Mouse (Mus musculus): Measurements from ENCODE around the gene Hamp2. TPM values are rescaled to one million over a fixed set of nuclear protein-coding genes. Genes with fewer than 3 reads are reported as not detected.

Hamp2 gene
- polyA plus RNA-seq, 1 experiment, result not detected

DNA sequence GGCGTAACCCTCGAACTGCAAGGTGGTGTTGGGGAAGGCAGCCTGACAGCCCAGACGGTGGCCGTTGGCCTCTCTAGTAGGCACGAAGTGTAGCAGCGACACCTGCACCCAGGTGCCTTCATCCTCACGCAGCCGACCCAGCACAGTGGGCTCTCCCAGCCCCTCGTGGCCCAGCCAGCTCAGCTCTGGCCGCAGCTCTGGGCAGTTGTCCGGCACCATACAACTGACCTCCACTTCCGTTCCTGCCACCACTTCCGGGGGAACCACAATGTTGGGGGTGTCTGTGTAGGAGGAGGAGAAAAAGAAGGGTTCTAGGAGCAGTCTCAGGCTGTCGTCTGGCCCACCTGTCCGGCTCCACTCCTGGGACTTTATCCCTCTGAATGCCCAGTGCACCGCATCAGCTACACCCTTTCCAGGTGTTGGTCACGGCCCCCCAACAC, 15.5 kb downstream of the Hamp2 start:
- no peaks in the 10 kb centered on the region for H3K36me3 ChIP-seq (ENCODE audit: control insufficient read depth, insufficient read depth)
- H3K27me3 ChIP-seq (ENCODE audit: control insufficient read depth, insufficient read depth, insufficient read length), result peaks cover 35% of the 10 kb centered on the region
- TF ChIP-seq MAX (IDR thresholded peaks at IDR 0.05) (no peak), CEBPB (IDR thresholded peaks at IDR 0.05; ENCODE audit: low read depth) (no peak), USF1 (IDR thresholded peaks at IDR 0.05; ENCODE audit: low read depth) (no peak), MYOD1 (IDR thresholded peaks at IDR 0.05; ENCODE audit: control insufficient read depth, insufficient read length, low read depth) (no peak), CTCF (IDR thresholded peaks at IDR 0.05; ENCODE audit: control insufficient read depth, insufficient read depth, insufficient read length) (no peak), FOSL1 (IDR thresholded peaks at IDR 0.05; ENCODE audit: insufficient read depth, low read length, poor library complexity, severe bottlenecking) (no peak), MYOG (IDR thresholded peaks at IDR 0.05; ENCODE audit: control insufficient read depth, extremely low read depth, insufficient read length) (no peak)
- no peak overlapping the region for H3ac ChIP-seq (ENCODE audit: control insufficient read depth, insufficient read length, low read depth)
- no peaks in the 10 kb centered on the region for H3K79me3 ChIP-seq (ENCODE audit: low read depth)
- no peak overlapping the region for H3K4me3 ChIP-seq (ENCODE audit: insufficient read depth, poor library complexity, severe bottlenecking)
- H3K79me2 ChIP-seq (ENCODE audit: control insufficient read depth, insufficient read depth), result no peaks in the 10 kb centered on the region

DNA sequence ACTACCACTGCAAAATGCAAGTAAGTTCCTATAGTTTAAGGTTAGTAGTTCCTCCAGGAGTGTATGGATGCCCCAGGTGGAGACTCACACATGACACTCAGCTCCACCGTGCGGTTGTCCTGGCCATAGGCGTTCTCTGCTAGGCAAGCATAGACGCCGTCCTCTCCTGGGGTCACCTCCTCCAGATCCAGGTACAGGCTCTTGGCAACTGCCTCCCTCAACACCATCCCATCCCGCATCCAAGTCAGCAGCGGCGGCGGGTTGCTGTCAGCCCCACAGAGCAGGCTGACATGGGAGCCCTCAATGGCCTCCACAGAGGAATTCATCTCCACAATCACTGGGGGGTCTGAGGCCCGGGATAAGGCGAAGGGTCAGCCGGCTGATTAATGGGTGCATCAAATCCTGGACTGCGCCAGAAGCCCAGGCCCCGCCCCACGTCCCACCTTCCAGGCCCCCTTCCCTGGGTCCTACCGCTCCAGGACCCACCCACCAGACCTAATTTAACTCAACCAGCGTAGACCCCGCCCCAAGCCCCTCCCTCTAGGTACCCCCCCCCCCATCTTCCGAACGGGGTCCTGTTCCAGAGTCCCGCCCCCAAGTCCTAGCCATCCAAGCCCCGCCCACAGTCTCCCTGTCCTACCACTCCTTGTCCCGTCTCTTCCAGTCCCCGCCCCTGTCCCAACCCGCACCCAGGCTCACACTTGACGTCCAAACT, 16.0 kb downstream of the Hamp2 start:
- Histone ChIP-seq H3K36me3 (ENCODE audit: control insufficient read depth, insufficient read depth) (no peaks in the 10 kb centered on the region), H3K79me3 (ENCODE audit: low read depth) (no peaks in the 10 kb centered on the region), H3K4me3 (ENCODE audit: insufficient read depth, poor library complexity, severe bottlenecking) (no peak overlapping the region), H3K27me3 (ENCODE audit: control insufficient read depth, insufficient read depth, insufficient read length) (peaks cover 32% of the 10 kb centered on the region), H3ac (ENCODE audit: control insufficient read depth, insufficient read length, low read depth) (no peak overlapping the region), H3K79me2 (ENCODE audit: control insufficient read depth, insufficient read depth) (no peaks in the 10 kb centered on the region)
- TF ChIP-seq FOSL1 (IDR thresholded peaks at IDR 0.05; ENCODE audit: insufficient read depth, low read length, poor library complexity, severe bottlenecking) (no peak), CEBPB (IDR thresholded peaks at IDR 0.05; ENCODE audit: low read depth) (no peak), MAX (IDR thresholded peaks at IDR 0.05) (no peak), MYOG (IDR thresholded peaks at IDR 0.05; ENCODE audit: control insufficient read depth, extremely low read depth, insufficient read length) (no peak), USF1 (IDR thresholded peaks at IDR 0.05; ENCODE audit: low read depth) (no peak), MYOD1 (IDR thresholded peaks at IDR 0.05; ENCODE audit: control insufficient read depth, insufficient read length, low read depth) (no peak), CTCF (IDR thresholded peaks at IDR 0.05; ENCODE audit: control insufficient read depth, insufficient read depth, insufficient read length) (no peak)

DNA sequence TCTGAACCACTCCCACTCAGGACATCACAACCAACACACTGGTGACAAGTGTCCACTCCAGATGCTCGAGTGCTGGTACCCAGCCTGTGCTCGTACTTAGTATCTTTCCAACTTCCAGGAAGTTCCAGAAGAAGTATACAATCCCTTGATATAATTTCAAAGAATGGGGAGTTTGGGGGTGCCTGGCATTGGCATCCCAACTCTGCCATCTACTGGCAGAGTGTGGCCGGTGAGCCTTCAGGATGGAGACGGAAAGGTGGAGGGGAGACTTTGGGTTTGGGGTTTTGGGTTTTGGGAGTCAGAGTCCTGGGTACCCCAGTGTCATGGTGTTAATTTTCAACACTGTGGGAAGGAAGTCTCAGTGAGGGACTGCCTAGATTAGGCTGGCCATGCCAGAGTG, 20.4 kb downstream of the Hamp2 start:
- Histone ChIP-seq H3K27me3 (ENCODE audit: control insufficient read depth, insufficient read depth, insufficient read length) (peaks cover 26% of the 10 kb centered on the region), H3ac (ENCODE audit: control insufficient read depth, insufficient read length, low read depth) (no peak overlapping the region), H3K79me3 (ENCODE audit: low read depth) (no peaks in the 10 kb centered on the region), H3K36me3 (ENCODE audit: control insufficient read depth, insufficient read depth) (no peaks in the 10 kb centered on the region), H3K4me3 (ENCODE audit: insufficient read depth, poor library complexity, severe bottlenecking) (no peak overlapping the region), H3K79me2 (ENCODE audit: control insufficient read depth, insufficient read depth) (no peaks in the 10 kb centered on the region)
- TF ChIP-seq CEBPB (IDR thresholded peaks at IDR 0.05; ENCODE audit: low read depth), result no peak
- no peak for TF ChIP-seq MYOD1 (IDR thresholded peaks at IDR 0.05; ENCODE audit: control insufficient read depth, insufficient read length, low read depth)
- TF ChIP-seq FOSL1 (IDR thresholded peaks at IDR 0.05; ENCODE audit: insufficient read depth, low read length, poor library complexity, severe bottlenecking), result no peak
- TF ChIP-seq MAX (IDR thresholded peaks at IDR 0.05), result no peak
- no peak for TF ChIP-seq CTCF (IDR thresholded peaks at IDR 0.05; ENCODE audit: control insufficient read depth, insufficient read depth, insufficient read length)
- TF ChIP-seq USF1 (IDR thresholded peaks at IDR 0.05; ENCODE audit: low read depth), result no peak
- TF ChIP-seq MYOG (IDR thresholded peaks at IDR 0.05; ENCODE audit: control insufficient read depth, extremely low read depth, insufficient read length), result no peak

DNA sequence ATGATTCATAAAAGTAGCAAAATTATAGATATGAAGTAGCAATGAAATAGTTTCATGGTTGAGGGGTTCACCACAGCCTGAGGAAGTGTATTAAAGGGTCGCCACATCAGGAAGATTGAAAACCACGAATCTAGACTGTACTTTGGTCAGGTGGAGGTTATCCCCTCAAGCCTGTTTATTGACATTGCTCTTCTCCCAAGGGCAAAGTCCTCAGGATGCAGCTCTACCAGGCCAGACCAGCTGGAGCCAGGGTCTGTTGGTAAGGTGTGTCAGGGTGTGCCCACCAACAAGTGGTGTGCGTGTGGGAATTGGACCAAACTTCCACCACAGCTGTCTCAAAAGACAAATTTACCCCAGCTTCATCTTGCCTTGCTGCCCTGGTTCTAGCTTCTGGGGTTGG, 29.3 kb downstream of the Hamp2 start:
- H3K27me3 ChIP-seq (ENCODE audit: control insufficient read depth, insufficient read depth, insufficient read length), result peaks cover 7% of the 10 kb centered on the region
- no peak overlapping the region for H3ac ChIP-seq (ENCODE audit: control insufficient read depth, insufficient read length, low read depth)
- H3K4me3 ChIP-seq (ENCODE audit: insufficient read depth, poor library complexity, severe bottlenecking), result no peak overlapping the region
- H3K79me3 ChIP-seq (ENCODE audit: low read depth), result no peaks in the 10 kb centered on the region
- TF ChIP-seq FOSL1 (IDR thresholded peaks at IDR 0.05; ENCODE audit: insufficient read depth, low read length, poor library complexity, severe bottlenecking) (no peak), MAX (IDR thresholded peaks at IDR 0.05) (no peak), USF1 (IDR thresholded peaks at IDR 0.05; ENCODE audit: low read depth) (no peak), MYOD1 (IDR thresholded peaks at IDR 0.05; ENCODE audit: control insufficient read depth, insufficient read length, low read depth) (no peak), CEBPB (IDR thresholded peaks at IDR 0.05; ENCODE audit: low read depth) (no peak), CTCF (IDR thresholded peaks at IDR 0.05; ENCODE audit: control insufficient read depth, insufficient read depth, insufficient read length) (no peak), MYOG (IDR thresholded peaks at IDR 0.05; ENCODE audit: control insufficient read depth, extremely low read depth, insufficient read length) (no peak)
- no peaks in the 10 kb centered on the region for H3K36me3 ChIP-seq (ENCODE audit: control insufficient read depth, insufficient read depth)
- no peaks in the 10 kb centered on the region for H3K79me2 ChIP-seq (ENCODE audit: control insufficient read depth, insufficient read depth)

DNA sequence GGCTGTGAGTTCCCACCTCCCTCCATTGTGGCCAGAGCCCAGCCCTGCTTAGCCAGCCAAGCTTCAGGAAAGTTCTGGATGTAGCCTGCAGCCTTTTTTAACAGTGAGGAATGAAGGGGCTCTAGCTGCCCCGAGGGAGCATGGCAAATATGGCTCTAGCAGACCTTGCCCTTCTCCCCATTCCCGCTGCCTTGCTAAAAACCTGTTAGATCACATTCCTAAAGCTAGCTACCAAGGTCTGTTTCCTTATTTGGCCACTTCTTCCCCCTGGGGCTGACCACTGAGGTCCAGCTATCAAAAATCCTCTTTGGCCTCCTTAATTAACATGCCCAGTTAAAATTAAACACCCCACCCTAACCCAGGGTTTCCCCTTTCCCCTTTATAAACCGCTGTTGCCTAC, 32.0 kb downstream of the Hamp2 start:
- Histone ChIP-seq H3ac (ENCODE audit: control insufficient read depth, insufficient read length, low read depth) (no peak overlapping the region), H3K79me3 (ENCODE audit: low read depth) (no peaks in the 10 kb centered on the region), H3K4me3 (ENCODE audit: insufficient read depth, poor library complexity, severe bottlenecking) (no peak overlapping the region), H3K27me3 (ENCODE audit: control insufficient read depth, insufficient read depth, insufficient read length) (peaks cover 10% of the 10 kb centered on the region), H3K79me2 (ENCODE audit: control insufficient read depth, insufficient read depth) (no peaks in the 10 kb centered on the region), H3K36me3 (ENCODE audit: control insufficient read depth, insufficient read depth) (no peaks in the 10 kb centered on the region)
- no peak for TF ChIP-seq USF1 (IDR thresholded peaks at IDR 0.05; ENCODE audit: low read depth)
- TF ChIP-seq MYOG (IDR thresholded peaks at IDR 0.05; ENCODE audit: control insufficient read depth, extremely low read depth, insufficient read length), result no peak
- TF ChIP-seq MYOD1 (IDR thresholded peaks at IDR 0.05; ENCODE audit: control insufficient read depth, insufficient read length, low read depth), result no peak
- TF ChIP-seq MAX (IDR thresholded peaks at IDR 0.05), result no peak
- no peak for TF ChIP-seq CEBPB (IDR thresholded peaks at IDR 0.05; ENCODE audit: low read depth)
- TF ChIP-seq CTCF (IDR thresholded peaks at IDR 0.05; ENCODE audit: control insufficient read depth, insufficient read depth, insufficient read length), result no peak
- TF ChIP-seq FOSL1 (IDR thresholded peaks at IDR 0.05; ENCODE audit: insufficient read depth, low read length, poor library complexity, severe bottlenecking), result no peak
